Mouse (Mus musculus) adrenal gland, postnatal 36 days (tissue): ENCODE results near the gene Cd68. TPM values are rescaled to one million over a fixed set of nuclear protein-coding genes. Genes with fewer than 3 reads are reported as not detected.
"Not testable (repeated sequence)": the region's sequence is repeated elsewhere in the genome, so short reads cannot be mapped to it uniquely, and the experiment has no call there.

Source experiments
- DNase-seq, 2 experiments: peaks; one replicate each; pipeline ENCODE4 v3.0.0; 2021; ENCODE audit warnings: mixed read lengths in 1 of 2
- long read RNA-seq, 2 experiments: library from polyadenylated mRNA; stranded (forward); transcript quantifications; one replicate each; pipeline ENCODE4 v2.0.0; 2021; ENCODE audit warnings: borderline sequencing depth in 2 of 2
- total RNA-seq, 2 experiments: library from RNA; stranded (reverse); gene quantifications; 2 replicates each; pipeline ENCODE4 v1.2.3; 2021

Cd68 gene
- 10 to 100 TPM; 20.1 to 28.6 TPM for total RNA-seq
- long read RNA-seq, experiment 1, transcript Cd68-201 (6 exons, 1,230 nt) = major isoform, 14 of 20 reads
- long read RNA-seq, experiment 1, partial matches to known transcripts = 4 of 20 reads
- long read RNA-seq, experiment 1, other reads (novel, unspliced or antisense) = 1 of 20 reads
- long read RNA-seq, experiment 2, partial matches to known transcripts = 1 of 2 reads
- long read RNA-seq, experiment 2, other reads (novel, unspliced or antisense) = 0 of 2 reads

DNA sequence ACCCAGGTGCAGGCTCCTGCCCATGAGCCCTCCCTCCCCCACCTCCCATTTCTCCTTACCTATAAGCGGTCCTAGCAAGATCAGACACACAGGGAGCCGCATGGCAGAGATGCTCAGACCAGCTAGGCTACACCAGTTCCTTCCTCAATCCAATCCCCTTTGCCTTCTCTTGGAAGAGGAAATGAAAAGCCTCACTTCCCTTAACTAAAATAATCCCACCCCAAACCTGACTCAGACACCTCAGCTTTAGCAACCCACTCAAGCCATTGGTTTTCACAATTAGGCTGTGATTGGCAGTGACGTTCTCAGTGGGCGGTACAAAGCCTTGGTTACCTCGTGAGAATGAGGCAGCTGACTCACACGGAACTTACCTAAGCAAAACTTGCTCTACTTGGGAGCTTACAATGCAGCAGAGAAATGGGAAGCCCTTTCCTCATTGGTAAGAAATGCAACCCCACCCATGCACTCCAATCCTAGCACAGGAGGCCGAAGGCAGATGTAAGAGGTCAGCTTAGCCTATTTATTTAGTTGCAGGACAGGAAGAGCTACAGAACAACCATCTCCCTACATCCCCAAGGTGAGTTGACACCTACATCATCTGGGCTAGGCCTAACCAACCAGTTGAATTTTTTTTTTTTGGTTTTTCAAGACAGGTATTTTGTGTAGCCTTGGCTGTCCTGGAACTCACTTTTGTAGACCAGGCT, at the start of gene Cd68:
Gene Cd68 (minus strand): TSS at position 193 of the 704 bp plus-strand sequence.
- peak; percentile 61 to 64 for DNase-seq

DNA sequence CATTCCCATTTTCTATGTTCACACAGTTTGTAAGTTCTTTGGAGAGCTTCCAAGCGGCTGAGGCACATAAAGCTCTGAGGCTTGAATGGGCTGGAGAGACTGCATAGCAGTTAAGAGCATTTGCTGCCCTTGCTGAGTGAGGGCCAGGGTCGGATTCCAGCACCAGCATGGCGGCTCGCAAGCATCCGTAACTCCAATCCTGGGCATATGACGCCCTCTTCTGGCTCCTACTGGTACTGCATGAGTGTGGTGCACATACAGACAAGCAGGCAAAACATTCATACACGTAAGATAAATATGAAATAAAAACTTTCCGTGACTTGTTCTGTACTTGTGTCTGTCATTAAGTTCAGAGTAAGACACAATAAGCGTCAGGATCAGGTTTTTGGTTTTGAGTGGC, 49.5 kb upstream of the Cd68 start:
- DNase-seq = peak; percentile 56 to 60

DNA sequence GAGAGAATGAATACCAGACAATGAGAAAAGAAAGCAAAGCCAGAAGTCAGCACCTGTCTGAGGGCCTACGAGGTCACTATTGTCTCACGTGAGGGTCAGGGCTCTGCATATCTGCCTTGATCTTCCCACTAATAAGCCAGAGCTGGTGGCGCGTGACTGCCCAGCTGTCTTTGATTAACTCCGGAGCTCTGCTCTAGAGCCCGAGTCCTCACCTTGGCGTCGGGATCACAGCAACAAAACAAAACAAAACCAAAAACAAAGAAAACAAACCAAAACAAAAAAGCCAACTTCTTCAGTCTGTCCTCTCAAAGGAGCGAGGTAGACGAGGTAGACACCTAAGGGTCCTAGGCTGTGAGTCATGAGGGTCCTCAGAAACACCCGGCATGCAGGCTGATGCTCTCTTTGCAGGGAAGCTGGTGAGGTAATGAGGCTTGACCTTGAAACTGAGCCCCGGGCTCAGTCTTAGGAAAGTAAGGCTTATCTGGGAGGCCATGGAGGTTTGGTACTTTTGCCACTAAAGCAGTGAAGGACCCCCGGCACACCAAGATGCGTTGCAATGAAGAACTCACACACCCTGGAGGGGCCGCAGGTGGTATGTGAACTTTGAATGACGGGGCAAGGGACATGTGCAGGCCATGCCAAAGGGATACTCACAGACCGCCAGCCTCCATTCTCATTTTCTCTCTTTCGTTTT, 48.8 kb upstream of the Cd68 start:
- no peak for DNase-seq

DNA sequence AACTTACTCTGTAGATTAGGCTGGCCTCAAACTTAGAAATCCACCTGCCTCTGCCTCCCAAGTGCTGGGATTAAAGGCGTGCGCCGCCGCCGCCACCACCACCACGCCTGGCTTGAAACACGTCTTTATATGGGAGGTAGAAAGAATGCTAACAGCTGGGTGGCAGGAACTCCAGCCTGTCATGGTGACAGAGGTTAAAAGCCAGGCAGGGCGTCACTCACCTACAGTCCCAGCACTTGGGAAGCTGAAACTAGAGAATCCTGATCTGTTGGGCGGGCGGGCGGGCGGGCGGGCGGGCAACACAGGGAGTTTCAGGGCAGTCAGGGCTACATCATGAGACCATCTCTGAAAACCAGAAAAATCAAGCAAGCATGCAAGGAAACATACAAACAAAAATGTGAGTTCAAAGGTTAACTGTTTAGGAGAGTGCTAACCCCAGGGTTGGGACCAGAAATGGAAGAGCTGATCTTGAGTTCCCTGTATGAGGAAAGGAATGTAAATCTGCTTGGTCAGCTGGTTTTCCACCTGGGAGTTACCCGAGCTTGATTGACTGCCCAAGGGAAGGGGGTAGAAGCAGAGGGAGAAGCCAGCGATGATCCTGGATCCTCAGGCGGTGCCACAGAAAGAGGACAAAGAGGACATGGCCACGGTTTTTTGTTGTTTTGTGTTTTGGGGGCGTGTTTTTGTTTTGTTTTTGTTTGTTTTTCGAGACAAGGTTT, 47.2 kb upstream of the Cd68 start:
- DNase-seq = no peak

DNA sequence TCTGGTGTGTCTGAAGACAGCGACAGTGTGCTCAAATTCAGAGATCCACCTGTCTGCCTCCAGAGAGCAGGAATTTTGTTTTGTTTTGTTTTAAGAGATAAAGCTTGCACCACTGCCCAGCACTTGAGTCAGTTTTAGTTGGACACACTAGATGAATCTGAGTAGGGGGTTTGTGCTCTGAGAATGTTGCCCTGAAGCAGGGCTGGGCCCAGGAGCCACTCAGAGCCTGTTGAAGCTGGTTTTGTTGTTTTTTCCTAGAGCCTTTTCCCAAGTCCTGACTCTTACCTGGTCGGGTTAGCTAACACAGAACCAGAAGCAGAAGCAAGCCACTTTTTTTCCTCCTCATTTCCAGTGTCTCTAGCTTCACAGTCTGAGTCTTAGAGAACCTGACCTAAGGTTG, 45.1 kb upstream of the Cd68 start:
- no peak for DNase-seq

DNA sequence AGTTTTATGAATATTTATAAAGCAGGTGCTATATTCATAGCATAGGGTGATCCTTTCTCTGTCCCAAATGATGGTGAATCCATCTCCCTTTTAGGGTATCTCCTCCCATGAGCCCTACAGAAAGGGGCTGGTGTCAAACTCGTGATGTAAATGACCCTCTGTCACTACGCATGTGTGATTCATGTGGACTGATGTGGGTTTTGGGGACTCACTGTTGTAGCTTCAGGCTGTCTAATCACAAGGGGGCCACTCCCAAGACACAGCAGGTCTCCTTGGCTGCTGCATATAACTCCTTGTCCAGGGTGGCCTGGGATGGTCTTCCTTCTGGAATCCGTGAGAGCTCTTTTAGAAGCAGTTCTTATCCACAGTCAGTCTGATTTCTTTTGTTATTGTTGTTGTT, 44.5 kb upstream of the Cd68 start:
- DNase-seq = no peak

DNA sequence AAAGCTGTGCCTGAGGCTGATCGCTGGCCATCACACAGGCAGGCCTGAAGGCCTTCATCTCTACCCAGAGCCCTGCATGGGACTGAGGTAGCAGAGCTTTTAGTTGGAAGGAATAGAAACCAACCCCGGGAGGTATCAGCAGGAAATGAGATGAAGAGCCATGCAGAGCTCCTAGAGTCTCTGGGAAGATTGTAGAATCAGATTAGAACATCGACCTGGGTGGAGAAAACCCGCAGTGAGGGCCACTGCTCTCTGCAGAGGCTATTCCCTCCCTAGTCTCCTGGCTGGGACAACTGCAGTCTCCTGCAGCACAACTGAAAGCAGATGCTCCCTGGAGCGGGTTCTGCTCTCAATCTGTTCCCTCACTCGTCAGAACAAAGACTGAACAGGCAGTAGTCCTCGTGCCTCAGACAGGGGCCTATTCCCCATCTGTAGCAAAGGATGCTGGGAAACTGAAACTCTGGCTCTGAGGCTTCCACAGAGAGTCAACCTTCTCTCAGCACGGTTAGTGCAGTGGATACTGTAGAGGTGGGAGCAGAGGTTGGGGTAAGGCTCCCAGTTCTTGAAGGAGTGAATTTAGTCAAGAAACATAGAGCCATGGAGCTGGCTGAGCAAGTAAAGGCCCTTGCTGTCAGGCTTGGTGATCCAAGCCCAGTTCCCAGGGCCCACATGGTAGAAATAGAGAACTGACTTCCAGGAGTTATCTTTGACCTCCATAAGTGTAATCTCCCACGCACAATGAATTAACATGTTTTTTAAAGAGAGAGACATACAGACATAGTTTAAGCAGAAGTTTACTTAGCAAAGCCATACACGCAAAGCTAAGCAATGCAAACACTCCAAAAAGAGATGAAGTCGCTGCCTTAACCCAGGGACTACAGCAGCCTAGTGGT, 43.8 kb upstream of the Cd68 start:
- no peak for DNase-seq

DNA sequence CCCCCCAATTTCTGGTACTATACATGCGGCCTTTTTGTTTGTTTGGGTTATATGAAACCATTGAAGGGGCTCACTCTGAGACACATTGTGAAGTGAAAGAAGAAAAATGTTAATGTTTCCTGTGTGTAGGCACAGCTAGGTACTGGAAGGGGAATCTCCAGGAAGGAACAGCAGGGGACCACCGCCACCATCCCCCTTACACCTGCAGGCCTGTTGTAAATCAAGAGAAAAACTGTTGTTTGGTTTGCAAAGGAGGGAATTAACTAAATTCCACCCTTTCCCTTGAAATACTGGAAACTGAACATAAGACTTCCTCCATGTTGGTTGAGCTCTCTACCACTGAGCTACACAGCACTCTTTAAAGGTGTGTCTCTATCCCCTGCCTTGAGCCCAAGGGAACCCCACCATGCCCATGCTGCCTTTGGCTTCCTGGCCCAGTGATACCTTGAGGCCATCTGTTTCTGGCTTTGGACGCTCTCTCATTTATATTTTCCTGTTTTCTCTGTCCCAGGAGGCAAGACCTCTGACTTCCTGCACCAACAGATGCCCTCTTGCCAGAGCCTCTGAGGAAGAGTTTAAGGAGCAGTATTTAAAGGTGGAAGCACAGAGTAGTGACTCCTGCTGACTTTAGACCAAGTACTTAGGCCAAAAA, 42.8 kb upstream of the Cd68 start:
- DNase-seq = no peak

DNA sequence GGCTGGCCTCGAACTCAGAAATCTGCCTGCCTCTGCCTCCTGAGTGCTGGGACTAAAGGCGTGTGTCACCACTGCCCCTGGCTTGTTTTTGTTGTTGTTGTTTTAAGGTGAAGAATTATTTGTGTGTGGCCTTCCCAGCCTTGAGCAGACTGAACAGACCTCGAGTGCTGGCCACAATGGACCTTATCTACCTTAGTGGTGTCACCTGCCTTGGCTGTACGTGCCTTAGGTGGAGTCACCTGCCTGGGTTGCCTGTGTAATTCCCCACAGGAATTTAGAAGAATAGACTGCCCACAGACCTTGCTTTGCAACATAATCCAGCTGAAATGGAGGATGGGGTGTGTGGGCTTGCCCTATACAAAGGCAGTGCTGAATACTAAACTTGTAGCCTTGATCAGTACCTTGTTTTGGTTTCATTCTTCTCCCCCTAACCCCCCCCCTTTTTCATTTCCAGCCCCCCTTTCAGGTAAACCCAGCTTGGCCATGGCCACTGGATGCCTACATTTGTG, 42.0 kb upstream of the Cd68 start:
- no peak for DNase-seq

DNA sequence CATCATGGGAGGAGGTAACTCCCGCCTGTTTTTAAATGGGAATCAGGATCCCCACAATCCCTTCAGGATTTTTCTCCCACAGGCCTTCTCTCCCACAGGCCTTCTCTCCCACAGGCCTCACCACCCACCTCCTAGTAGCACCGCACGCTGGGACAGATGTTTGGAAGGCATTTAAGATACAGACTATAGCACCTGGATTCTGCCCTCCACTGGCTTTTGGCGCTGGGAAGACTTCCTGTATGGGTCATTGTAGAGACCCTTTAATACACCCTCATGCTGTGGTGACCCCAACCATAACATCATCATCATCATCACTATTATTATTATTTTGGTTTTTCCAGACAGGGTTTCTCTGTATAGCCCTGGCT, 41.5 kb upstream of the Cd68 start:
- DNase-seq = no peak

DNA sequence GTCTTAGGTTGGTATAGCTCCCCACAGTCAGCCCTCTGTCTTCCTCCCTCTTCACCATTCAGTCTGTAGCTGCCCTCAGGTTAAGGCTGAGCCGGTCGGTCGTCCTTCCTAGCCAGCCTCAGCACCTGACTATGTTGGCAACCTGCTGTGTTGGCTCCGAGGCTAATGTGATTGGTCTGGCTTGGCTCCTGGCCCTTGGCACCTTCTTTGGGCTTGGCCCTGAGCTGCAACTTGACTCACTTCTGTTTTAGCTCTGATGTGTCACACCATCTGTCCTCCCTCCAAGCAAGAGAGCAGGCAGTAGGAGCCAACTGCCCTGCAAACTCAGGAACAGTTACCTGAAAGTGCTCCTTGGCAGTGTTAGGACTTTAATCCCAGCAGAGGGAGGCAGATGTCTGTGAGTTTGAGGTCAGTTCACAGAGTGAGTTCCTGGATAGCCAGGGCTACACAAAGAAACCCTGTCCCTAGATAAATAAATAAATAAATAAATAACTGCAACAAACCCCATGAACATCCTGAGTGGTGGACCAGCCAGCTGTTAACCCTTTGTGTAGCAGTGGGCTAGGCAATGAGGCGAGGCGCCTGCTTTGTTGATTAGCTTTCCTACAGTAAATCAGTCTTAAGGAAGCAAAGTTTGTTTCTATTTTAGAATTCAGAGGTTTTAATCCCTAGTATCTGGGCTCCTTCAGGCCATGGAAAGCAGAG, 41.0 kb upstream of the Cd68 start:
- peak; percentile 89 to 93 for DNase-seq

DNA sequence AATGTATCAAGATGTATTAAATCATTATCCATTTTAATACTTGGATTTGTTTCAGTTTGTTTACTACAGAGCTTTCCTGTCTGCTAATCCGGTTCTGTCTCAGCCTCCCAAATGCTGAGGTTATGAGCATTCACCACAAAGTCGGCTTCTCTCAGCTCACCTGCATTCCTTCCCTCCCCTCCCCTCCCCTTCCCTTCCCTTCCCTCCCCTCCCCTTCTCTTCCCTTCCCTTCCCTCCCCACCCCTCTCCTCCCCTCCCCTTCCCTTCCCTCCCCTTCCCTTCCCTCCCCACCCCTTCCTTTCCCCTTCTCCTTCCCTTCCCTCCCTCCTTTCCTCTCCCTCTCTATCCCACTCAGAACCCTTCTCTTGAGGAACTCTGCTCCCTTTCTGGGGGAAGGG, 38.7 kb upstream of the Cd68 start:
- DNase-seq = no peak

DNA sequence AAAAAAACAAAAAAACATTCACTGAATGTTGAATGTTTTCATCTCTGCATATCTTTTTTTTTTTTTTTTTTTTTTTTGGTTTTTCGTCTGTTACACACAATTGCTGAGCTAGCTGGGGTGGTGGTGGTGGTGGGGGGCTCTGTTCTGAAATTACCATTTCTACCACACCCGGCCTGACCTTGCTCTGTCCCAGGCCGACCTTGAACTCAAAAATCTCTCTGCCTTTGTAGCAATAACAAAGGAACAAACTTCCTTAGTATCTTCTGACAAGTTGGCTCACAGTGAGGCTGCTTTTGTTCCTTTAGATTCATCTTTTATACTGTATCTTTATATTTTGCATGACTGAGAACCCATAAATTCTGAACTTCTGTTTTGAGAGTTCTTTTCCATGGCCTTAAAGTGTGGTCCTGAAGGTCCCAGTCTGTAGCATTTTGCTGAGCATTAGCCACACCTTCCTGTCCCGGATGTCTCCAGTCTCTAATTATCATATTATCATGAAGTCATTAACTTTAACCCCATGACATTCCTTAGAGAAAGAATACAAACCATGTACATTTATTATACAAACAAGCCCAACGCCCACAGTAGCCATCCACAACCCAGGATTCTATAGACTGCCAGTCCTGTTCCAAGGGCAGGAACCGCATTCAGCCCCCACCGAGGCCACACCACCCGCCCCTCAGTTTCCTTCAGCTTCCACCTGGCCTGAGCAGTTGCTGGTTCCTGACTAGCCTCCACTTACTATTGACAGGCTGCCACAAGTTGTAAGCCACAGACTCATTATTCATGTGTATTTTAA, 38.1 kb upstream of the Cd68 start:
- DNase-seq = no peak

DNA sequence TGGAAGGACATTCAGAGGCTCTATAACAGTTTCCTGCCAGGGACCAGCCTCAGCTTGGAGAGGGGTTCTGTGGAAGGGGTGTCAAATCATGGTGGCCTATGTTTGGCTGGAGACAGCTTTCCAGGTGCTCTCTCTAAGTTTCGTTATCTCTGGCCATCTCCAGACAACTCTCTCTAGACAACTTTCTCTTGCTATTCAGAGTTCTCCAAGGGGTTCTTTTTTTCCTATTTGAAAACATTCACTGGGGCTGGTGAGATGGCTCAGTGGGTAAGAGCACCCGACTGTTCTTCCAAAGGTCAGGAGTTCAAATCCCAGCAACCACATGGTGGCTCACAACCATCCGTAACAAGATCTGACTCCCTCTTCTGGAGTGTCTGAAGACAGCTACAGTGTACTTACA, 37.4 kb upstream of the Cd68 start:
- not testable (repeated sequence) for DNase-seq

DNA sequence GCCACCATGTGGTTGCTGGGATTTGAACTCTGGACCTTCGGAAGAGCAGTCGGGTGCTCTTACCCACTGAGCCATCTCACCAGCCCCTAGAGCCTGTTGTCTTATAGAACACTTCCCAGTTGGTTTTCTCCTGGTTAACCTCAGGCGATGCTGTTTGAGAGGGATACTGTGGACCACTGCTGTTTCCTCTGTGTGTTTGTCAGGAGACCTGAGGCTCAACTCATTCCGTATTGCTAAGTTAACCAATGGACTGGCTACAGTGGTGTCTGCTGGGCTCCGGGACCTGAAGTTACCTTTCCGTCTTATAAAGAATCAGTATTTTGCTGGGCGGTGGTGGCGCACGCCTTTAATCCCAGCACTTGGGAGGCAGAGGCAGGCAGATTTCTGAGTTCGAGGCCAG, 36.9 kb upstream of the Cd68 start:
- DNase-seq = not testable (repeated sequence)

DNA sequence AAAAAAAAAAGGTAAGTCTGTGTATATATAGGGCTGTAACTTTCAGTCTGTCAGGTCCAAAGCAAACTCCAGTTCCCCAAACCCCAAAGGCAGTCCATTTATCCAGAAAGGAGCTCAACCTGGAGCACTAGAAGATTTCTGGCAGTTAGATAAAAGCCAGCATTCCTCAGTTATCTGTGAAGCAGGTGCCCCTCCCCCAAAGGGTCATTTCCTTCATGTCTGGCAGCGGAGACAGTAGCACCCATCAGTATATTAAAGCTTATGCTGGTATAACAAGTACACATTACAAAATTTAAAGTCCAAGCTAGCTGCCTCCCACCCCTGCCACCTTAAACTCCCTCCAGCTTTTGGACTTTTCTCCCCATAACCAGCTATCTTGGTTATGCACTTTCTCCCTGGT, 33.6 kb upstream of the Cd68 start:
- DNase-seq = peak in 1 of 2 experiments; percentile 46

DNA sequence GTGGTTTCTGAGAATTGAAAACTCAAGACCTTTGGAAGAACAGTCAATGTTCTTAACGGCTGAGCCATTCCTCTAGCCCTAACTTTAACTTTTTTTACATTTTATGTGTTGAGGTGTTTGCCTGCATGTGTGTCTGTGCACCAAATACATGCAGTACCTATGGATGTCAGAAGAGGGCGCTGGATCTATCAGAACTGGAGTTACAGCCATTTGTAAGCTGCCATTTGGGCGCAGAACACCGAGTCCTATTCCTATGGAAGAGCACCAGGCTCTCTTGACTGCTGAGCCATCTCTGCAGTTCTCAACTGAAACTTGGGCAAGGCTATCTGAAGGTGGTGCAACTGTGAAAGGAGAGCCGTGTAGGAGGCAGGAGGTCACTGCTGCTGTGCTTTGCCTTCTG, 32.6 kb upstream of the Cd68 start:
- no peak for DNase-seq

DNA sequence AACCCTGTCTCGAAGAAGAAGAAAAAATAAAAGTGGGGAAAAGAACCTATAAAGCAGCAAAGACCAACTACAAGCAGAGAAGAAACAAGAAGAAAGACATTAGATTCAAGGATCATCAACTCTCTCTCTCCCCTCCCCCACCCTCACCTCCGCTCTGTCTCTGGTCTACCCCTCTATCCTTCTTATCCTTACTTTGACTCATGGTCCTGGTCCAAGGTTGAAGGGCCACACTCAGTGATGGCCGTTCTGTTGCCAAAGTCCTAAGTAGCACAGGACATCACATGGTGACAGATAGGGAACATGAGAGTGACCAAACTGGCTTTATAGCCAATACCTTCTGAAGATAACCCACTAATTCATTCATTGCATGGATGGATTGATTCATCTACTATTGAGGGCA, 31.4 kb upstream of the Cd68 start:
- no peak for DNase-seq

DNA sequence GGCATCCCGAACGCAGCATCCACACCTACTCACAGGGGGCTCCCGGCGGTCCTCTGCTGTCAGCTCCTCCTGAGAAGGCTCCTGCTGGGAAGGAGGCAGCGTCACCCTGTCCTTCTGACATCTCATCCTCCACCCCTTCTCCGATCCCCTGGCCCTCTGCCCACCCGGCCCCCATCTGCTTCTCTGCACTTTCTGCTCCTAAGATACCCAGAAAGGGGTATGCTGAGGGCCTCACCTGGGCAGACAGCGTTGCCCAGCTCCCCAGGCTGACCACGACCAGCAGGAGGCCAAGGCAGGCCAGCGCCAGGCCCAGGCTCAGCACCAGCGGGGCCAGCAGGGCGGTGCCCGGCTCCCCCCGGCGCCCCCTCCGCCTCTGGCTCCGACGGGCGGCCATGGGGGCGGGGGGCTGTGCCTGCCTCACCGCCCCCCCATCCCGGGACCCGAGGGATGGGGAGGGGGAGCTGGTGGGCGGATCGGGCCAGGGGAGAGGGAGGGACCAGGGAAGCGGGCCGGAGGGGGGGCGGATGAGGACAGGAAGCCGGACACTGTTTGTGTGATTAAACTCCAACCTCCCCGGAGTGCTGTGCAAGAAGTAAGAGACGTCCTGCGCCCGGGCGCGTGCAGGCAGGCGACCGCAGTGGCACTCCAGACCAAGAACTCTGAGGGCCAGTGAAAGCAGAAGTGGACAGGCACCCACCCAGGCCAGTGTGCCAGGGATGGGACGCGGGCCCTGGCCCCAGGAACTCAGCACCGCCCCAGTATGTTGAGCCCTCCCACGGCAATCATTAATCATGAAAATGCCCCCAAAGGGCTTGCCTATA, 29.6 kb upstream of the Cd68 start, which contains the start of the genes Tnfsf12 and Tnfsfm13:
Gene Tnfsf12 (minus strand): TSS at position 489 of the 821 bp plus-strand sequence.
Gene Tnfsfm13 (minus strand): TSS at position 738 of the 821 bp plus-strand sequence.
- peak; percentile 81 to 88 for DNase-seq
